Mouse (Mus musculus) myocyte (in vitro differentiated cells): ENCODE measurements around the gene Pbp2. TPM values are rescaled to one million over a fixed set of nuclear protein-coding genes. Genes with fewer than 3 reads are reported as not detected.

Source experiments
- H3K27me3 ChIP-seq: one replicate; pipeline ENCODE4 v1.6.1; 2011; ENCODE audit not compliant: control insufficient read depth, insufficient read depth, insufficient read length
- H3K36me3 ChIP-seq: one replicate; pipeline ENCODE4 v1.6.1; 2011; ENCODE audit not compliant: control insufficient read depth, insufficient read depth
- H3K4me2 ChIP-seq: one replicate; pipeline ENCODE4 v1.6.1; 2011; ENCODE audit warnings: low read depth, control low read depth
- H3K4me3 ChIP-seq: one replicate; pipeline ENCODE4 v1.5.1; 2011; ENCODE audit warnings: mild to moderate bottlenecking, control low read depth, moderate library complexity
- H3K79me2 ChIP-seq: one replicate; pipeline ENCODE4 v1.6.1; 2011; ENCODE audit not compliant: control insufficient read depth, insufficient read depth
- H3ac ChIP-seq: one replicate; pipeline ENCODE4 v1.6.1; 2011; ENCODE audit not compliant: control insufficient read depth, insufficient read length
- CEBPB ChIP-seq: IDR thresholded peaks from 2 replicates; pipeline ENCODE4 v1.6.1; 2011; ENCODE audit warnings: mild to moderate bottlenecking, moderate library complexity; ENCODE audit not compliant: poor library complexity, insufficient read depth, severe bottlenecking
- E2F4 ChIP-seq: IDR thresholded peaks from one replicate; pipeline ENCODE4 v1.6.1; 2011; ENCODE audit warnings: mild to moderate bottlenecking, control low read depth, moderate library complexity; ENCODE audit not compliant: insufficient read depth
- MAX ChIP-seq: IDR thresholded peaks from one replicate; pipeline ENCODE4 v1.6.1; 2011; ENCODE audit warnings: low read depth, mild to moderate bottlenecking, control low read depth
- MYOD1 ChIP-seq, 3 experiments: IDR thresholded peaks; one replicate each; pipeline ENCODE4 v1.6.1; 2011; ENCODE audit warnings: control low read depth in 2 of 3, low read depth in 2 of 3, mild to moderate bottlenecking in 2 of 3, moderate library complexity in 1 of 3; ENCODE audit not compliant: insufficient read length in 2 of 3, control insufficient read depth in 1 of 3
- MYOG ChIP-seq, 3 experiments: IDR thresholded peaks; one replicate each; pipeline ENCODE4 v1.6.1; 2011; ENCODE audit warnings: control low read depth in 2 of 3, low read depth in 2 of 3, mild to moderate bottlenecking in 2 of 3; ENCODE audit not compliant: insufficient read length in 2 of 3, control insufficient read depth in 1 of 3, insufficient read depth in 1 of 3
- POLR2A ChIP-seq: IDR thresholded peaks from one replicate; pipeline ENCODE4 v1.6.1; 2011; ENCODE audit warnings: low read depth, mild to moderate bottlenecking, control low read depth, moderate library complexity; ENCODE audit not compliant: insufficient read length
- POLR2AphosphoS2 ChIP-seq: IDR thresholded peaks from one replicate; pipeline ENCODE4 v1.6.1; 2011; ENCODE audit warnings: low read depth, control low read depth; ENCODE audit not compliant: insufficient read length
- REST ChIP-seq: IDR thresholded peaks from one replicate; pipeline ENCODE4 v1.6.1; 2011; ENCODE audit warnings: mild to moderate bottlenecking, control low read depth, moderate library complexity; ENCODE audit not compliant: insufficient read depth, insufficient read length
- SRF ChIP-seq: IDR thresholded peaks from one replicate; pipeline ENCODE4 v1.6.1; 2011; ENCODE audit warnings: low read depth; ENCODE audit not compliant: control insufficient read depth, insufficient read length
- TCF12 ChIP-seq: IDR thresholded peaks from one replicate; pipeline ENCODE4 v1.6.1; 2011; ENCODE audit warnings: mild to moderate bottlenecking, control low read depth; ENCODE audit not compliant: poor library complexity, insufficient read depth, severe bottlenecking
- TCF3 ChIP-seq: IDR thresholded peaks from one replicate; pipeline ENCODE4 v1.6.1; 2011; ENCODE audit warnings: low read depth, control low read depth; ENCODE audit not compliant: insufficient read length
- USF1 ChIP-seq: IDR thresholded peaks from one replicate; pipeline ENCODE4 v1.6.1; 2011; ENCODE audit warnings: low read depth, mild to moderate bottlenecking, control low read depth, moderate library complexity
- polyA plus RNA-seq: library from polyadenylated mRNA; unstranded; fragments of >200 nt; fragmentation: generic; extraction: Trizol; gene quantifications from one replicate; pipeline ENCODE4 v1.2.1, GENCODE M21; 2012; ENCODE audit warnings: missing spikeins

The Pbp2 gene
- polyA plus RNA-seq, 1 experiment: 0.16 TPM

DNA sequence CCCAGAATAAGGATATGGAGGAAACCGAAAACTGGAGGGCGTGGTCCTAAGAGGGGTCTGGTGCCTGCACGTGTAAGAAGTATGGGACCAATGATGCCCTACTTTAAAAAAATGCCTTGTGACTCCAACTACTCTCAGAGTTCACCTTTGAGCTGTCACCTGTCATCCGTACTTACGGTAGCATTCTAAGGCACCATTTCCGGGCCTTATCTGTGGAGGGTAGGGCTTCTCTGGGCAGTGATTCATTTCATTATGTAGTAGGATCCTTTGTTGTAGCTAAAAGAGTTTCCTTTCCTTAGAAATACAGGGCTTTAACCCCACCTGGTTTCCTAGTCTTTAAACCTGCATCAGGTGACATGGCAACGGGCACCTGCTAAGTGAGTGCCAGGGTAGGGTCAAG is 16.6 kb upstream of the Pbp2 start:
- no peak overlapping the region for H3K4me2 ChIP-seq
- no peaks in the 10 kb centered on the region for H3K79me2 ChIP-seq
- no peaks in the 10 kb centered on the region for H3K36me3 ChIP-seq
- H3ac ChIP-seq: no peak overlapping the region
- no peaks in the 10 kb centered on the region for H3K27me3 ChIP-seq
- no peak overlapping the region for H3K4me3 ChIP-seq
- TF ChIP-seq MAX (no peak), POLR2A (no peak), REST (no peak), POLR2AphosphoS2 (no peak)

DNA sequence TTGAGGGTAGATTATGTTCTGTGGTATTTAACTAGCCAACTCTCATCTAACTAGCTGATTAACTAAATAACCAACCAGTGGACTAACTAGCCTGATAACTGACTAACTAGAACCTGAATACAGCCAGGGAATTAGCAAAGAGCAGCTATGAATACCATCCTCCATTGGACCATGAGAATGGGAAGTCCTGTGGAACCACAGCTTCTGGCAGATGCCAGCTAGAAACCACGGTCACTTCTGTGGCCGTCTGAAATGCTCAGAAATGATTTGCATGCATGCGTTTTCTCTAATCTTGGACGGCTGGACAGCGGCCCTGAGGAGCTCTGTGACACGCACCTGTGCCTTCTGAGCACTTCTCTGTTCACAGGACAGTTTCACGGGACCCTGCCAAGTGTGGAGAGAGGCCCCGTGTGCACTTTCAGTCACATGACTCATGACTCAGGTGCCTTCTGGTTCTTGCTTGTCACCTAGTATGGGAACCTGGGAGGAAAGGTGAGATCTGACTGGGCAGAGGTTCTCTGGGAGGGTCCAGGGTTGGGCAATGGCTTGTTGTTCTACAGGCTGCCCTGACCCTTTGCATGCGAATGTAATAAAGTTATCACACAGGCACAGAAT is 14.6 kb upstream of the Pbp2 start:
- TF ChIP-seq CEBPB (no peak), TCF12 (no peak), MYOG (IDR thresholded peaks at IDR 0.05; ENCODE audit: control insufficient read depth in 1 of 3, insufficient read depth in 1 of 3, insufficient read length in 2 of 3, low read depth in 2 of 3) (peak in 1 of 3 experiments; percentile 56), USF1 (peak; percentile 27), REST (no peak), MYOD1 (IDR thresholded peaks at IDR 0.05; ENCODE audit: control insufficient read depth in 1 of 3, insufficient read length in 2 of 3, low read depth in 2 of 3) (peak in 1 of 3 experiments; percentile 28)
- Histone ChIP-seq H3K79me2 (no peaks in the 10 kb centered on the region), H3K27me3 (no peaks in the 10 kb centered on the region), H3ac (no peak overlapping the region), H3K4me3 (no peak overlapping the region), H3K36me3 (no peaks in the 10 kb centered on the region), H3K4me2 (peak overlapping the region; percentile 47)

DNA sequence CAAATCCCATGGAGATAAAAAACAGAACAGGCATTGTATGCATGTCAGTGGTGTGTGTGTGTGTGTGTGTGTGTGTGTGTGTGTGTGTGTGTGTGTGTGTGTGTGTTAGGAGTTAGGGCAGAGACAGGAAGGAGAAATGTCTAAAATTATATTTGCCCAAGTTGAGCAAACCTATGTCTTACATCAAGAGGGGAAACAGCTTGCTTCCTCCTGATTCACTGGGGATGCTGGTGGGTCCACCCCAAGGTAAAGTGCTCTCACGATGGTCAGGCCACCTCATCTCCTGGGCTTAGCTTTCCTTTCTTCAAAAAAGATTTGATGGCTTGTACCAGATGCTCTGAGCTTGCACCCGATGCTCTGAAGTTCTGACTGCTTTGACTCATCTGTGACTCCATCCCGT is 13.9 kb upstream of the Pbp2 start:
- Histone ChIP-seq H3K79me2 (no peaks in the 10 kb centered on the region), H3K36me3 (no peaks in the 10 kb centered on the region), H3ac (no peak overlapping the region), H3K27me3 (no peaks in the 10 kb centered on the region), H3K4me2 (peak overlapping the region; percentile 47), H3K4me3 (no peak overlapping the region)
- TF ChIP-seq CEBPB (no peak), POLR2AphosphoS2 (no peak), E2F4 (no peak), SRF (no peak), MAX (no peak), MYOD1 (IDR thresholded peaks at IDR 0.05; ENCODE audit: control insufficient read depth in 1 of 3, insufficient read length in 2 of 3, low read depth in 2 of 3) (peak in 2 of 3 experiments; percentile 23 to 40), TCF3 (no peak), USF1 (no peak), POLR2A (no peak)

DNA sequence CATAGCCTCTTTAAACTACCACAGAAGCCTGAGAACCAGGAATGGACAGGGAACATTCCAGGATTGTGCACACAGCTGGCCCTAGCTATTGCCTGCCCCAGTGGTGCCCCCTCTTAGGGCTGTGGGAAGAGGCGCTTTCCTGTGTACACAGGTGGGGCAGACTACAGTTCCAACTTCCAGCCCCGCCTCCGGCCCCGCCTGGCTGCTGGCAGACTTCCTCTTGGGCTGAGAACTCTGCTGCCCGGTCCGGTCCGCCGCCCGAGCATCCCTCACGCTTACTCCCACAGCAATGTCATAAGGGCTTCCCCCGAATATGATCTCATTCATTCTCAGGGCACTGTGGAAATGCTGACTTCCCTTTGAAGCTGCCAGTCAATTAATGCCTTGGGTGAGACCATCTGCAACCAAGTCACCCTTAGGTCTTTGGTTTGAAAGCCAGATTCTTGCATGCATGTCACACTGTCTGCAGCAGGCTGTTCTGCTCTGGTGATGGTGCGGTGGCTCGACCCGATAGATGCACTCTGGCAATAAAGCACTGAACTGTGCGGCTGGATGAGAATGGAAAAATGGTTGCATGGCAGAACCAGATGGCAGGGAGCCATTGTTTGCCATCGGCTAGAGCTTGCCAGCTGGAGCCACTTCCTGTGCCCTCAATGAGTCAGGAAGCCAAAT is 13.2 kb upstream of the Pbp2 start:
- H3K36me3 ChIP-seq: no peaks in the 10 kb centered on the region
- no peak overlapping the region for H3ac ChIP-seq
- H3K4me3 ChIP-seq: no peak overlapping the region
- H3K79me2 ChIP-seq: no peaks in the 10 kb centered on the region
- no peaks in the 10 kb centered on the region for H3K27me3 ChIP-seq
- TF ChIP-seq MYOD1 (IDR thresholded peaks at IDR 0.05; ENCODE audit: control insufficient read depth in 1 of 3, insufficient read length in 2 of 3, low read depth in 2 of 3) (peak in 2 of 3 experiments; percentile 12 to 22), POLR2A (peak; percentile 11), POLR2AphosphoS2 (no peak)
- H3K4me2 ChIP-seq: peak overlapping the region; percentile 95

DNA sequence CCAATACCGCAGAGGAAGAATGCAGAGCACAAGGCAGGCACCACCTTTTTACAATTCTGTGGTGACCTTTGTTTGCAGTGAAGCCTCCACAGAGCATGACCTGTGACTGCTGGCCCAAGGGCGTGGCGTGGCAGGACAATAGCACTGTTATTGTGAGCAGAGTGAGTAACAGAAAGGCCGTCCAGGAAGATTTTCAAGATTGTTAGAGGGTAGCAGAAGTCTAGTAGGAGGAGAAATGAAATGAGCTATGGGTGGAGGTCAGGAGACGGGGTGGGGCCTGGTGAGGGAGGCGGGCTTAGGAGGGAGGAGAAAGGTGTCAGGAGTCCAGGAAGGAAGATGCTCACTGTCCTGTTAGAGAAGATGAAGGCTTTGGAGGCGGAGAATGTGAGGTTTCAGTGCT is 12.5 kb upstream of the Pbp2 start:
- H3K36me3 ChIP-seq: no peaks in the 10 kb centered on the region
- no peaks in the 10 kb centered on the region for H3K79me2 ChIP-seq
- no peaks in the 10 kb centered on the region for H3K27me3 ChIP-seq
- no peak overlapping the region for H3K4me3 ChIP-seq
- no peak overlapping the region for H3ac ChIP-seq
- TF ChIP-seq TCF12 (no peak), MYOG (IDR thresholded peaks at IDR 0.05; ENCODE audit: control insufficient read depth in 1 of 3, insufficient read depth in 1 of 3, insufficient read length in 2 of 3, low read depth in 2 of 3) (peak in 1 of 3 experiments; percentile 43), REST (no peak)
- peak overlapping the region; percentile 95 for H3K4me2 ChIP-seq
